Mouse (Mus musculus) hindbrain, embryonic 12.5 days (tissue): ENCODE measurements around the gene AC129217.1. TPM values are rescaled to one million over a fixed set of nuclear protein-coding genes. Genes with fewer than 3 reads are reported as not detected.

Experiments
- ATAC-seq: fragments of 200-750 bp; cut with Nextera tagmentation; 2 replicates; pipeline ENCODE4 v1.8.0; 2017; ENCODE audit warnings: moderate TSS enrichment; ENCODE audit not compliant: low FRiP score
- H3K27ac ChIP-seq: fragments of 300-500 bp; sonication (generic); 2 replicates; pipeline ENCODE4 v1.5.1; 2016; ENCODE audit warnings: mild to moderate bottlenecking
- H3K27me3 ChIP-seq: fragments of 300-500 bp; sonication (generic); 2 replicates; pipeline ENCODE4 v1.6.1; 2016; ENCODE audit warnings: mild to moderate bottlenecking
- H3K36me3 ChIP-seq: fragments of 300-500 bp; sonication (generic); 2 replicates; pipeline ENCODE4 v1.6.1; 2016; ENCODE audit warnings: mild to moderate bottlenecking
- H3K4me1 ChIP-seq: fragments of 300-500 bp; sonication (generic); 2 replicates; pipeline ENCODE4 v1.6.1; 2016
- H3K4me2 ChIP-seq: fragments of 300-500 bp; sonication (generic); replicated peaks from 2 replicates; pipeline ENCODE4 v1.6.1; 2016; ENCODE audit warnings: mild to moderate bottlenecking
- H3K4me3 ChIP-seq: fragments of 300-500 bp; sonication (generic); 2 replicates; pipeline ENCODE4 v1.5.1; 2016; ENCODE audit warnings: mild to moderate bottlenecking
- H3K9ac ChIP-seq: fragments of 300-500 bp; sonication (generic); 2 replicates; pipeline ENCODE4 v1.6.1; 2016; ENCODE audit warnings: mild to moderate bottlenecking, moderate library complexity
- H3K9me3 ChIP-seq: fragments of 300-500 bp; sonication (generic); replicated peaks from 2 replicates; pipeline ENCODE4 v1.6.1; 2016; ENCODE audit warnings: mild to moderate bottlenecking
- WGBS: fragments of 180-500 bp; shearing (Covaris S2); methylation state at CpG from one replicate; pipeline ENCODE4 v1.1.7; 2016; 5-methylcytosine and 5-hydroxymethylcytosine counted together
- polyA plus RNA-seq: library from polyadenylated mRNA; unstranded; fragments of >200 nt; fragmentation: Nextera tagmentation; extraction: Ambion mirVana; gene quantifications from 2 replicates; pipeline ENCODE4 v1.2.1, GENCODE M21; 2016

The AC129217.1 gene
- polyA plus RNA-seq: not detected in 2 replicates

DNA sequence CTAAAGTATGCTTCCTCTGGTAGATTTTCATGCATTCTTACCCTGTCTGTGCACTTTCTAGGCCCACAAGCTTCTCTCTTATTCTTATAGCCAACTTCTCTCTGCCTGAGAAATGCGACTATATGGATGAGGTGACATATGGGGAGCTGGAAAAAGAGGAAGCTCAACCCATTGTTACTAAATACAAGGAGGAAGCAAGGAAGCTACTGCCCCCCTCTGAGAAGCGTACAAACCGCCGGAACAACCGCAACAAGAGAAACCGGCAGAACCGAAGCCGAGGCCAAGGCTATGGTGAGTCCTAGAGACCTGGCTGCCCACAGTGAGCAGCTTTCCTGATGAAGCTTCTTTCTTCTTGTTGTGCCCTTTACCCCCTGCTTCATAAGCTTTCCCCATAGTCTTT lies at the start of gene AC129217.1:
Gene AC129217.1 (plus strand): TSS at position 114 of the 400 bp plus-strand sequence.
- Histone ChIP-seq H3K4me3 (no peak within 1 kb of the TSS), H3K9ac (no peak within 1 kb of the TSS), H3K9me3 (no peaks in the 10 kb centered on the region), H3K27me3 (no peaks in the 10 kb centered on the region), H3K27ac (no peak within 1 kb of the TSS), H3K4me2 (no peak within 1 kb of the TSS), H3K36me3 (peaks cover 93% of the 10 kb centered on the region), H3K4me1 (no peaks in the 10 kb centered on the region)
- WGBS: 92% methylated on average over 8 of the region's 8 CpGs
- ATAC-seq: no peak

DNA sequence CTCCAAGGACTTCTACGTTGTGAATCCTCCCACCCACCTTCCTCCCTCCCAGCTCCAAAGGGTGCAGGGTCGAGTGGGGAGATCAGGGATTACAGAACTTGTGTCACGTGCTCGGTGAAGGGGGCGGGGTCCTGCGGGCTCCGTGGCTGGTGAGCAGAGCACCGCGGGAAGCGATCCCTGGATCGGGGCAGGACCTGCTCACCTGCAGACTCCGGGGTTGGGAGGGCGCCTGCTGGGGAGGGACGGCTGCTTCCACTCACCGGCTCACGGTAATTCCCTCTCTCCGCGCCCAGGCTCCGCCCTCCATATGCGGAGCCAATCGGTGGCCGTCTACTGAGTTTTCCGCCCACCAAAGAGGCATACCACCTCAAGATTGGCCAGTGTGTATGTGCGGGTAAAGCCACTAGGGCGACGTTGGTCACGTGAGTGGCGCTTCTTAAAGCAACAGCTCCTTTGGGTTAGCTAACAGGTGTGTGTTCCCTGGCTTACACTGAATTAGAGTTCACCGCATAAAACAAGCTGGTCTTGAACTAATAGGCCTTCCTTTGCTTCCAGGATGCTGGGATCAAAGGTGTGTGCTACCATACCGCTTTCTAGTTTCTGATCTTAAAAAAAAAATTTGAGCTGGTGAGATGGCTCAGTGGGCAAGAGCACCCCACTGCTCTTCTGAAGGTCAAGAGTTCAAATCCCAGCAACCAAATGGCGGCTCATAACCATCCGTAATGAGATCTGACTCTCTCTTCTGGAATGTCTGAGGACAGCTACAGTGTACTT lies 43.4 kb upstream of the AC129217.1 start, which contains the start of gene Taf6l:
Gene Taf6l (minus strand): TSS at position 410 of the 774 bp plus-strand sequence.
- peak within 1 kb of the TSS; percentile 76 for H3K27ac ChIP-seq
- H3K4me1 ChIP-seq: peaks cover 15% of the 10 kb centered on the region
- H3K4me3 ChIP-seq: peak within 1 kb of the TSS; percentile 75
- no peaks in the 10 kb centered on the region for H3K9me3 ChIP-seq
- peak within 1 kb of the TSS; percentile 67 for H3K9ac ChIP-seq
- WGBS: under 1% methylated on average over 32 of the region's 32 CpGs
- H3K4me2 ChIP-seq: peak within 1 kb of the TSS; percentile 67
- ATAC-seq: peak; percentile 99
- H3K27me3 ChIP-seq: no peaks in the 10 kb centered on the region
- peaks cover 27% of the 10 kb centered on the region for H3K36me3 ChIP-seq

DNA sequence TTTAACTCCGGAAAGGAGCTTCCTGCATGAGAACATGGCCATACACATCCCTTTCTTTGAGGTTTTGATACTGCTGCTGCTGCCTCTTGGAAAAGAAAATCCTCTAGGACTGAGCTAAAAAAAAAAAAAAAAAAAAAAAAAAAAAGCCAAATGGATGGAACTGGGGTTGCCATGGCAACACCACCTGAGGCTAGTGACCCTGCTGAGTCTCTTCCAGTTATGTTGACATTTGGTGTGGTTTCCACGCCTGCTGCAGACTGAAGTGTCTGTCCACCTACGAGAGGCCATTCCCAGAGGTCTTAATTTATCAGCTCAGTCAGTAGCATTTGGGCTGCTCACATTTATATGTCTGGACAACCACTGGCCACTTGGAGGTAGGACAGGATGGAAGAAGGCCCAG lies 41.1 kb upstream of the AC129217.1 start:
- Histone ChIP-seq H3K36me3 (peaks cover 23% of the 10 kb centered on the region), H3K4me1 (peaks cover 15% of the 10 kb centered on the region), H3K9me3 (no peaks in the 10 kb centered on the region), H3K4me2 (no peak overlapping the region), H3K27me3 (no peaks in the 10 kb centered on the region), H3K4me3 (no peak overlapping the region), H3K27ac (peak overlapping the region; percentile 24), H3K9ac (0 out of 2 replicates have a peak overlapping the region, but pooled peaks have one; percentile 19)
- 23% methylated on average over 3 of the region's 3 CpGs for WGBS
- ATAC-seq: no peak

DNA sequence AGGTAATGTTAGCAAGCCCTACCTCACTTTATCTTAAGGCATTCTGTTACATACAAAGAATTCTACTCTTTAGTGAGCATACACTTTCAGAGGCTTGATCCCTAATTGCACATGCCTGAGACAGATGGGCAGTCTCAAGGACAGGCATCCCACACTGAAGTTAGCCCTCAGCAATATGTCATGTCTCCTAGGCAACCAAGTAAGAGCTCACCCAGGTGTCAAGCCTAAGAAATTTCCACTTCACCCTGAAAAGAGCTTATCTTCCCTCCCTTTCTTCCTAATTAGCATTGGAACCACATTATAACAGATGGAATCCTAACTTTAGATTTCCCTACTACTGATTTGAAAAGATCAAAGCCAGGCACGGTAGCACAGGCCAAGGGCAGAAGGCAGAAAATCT lies 40.4 kb upstream of the AC129217.1 start:
- no peak overlapping the region for H3K9ac ChIP-seq
- 62% methylated on average over 1 of the region's 1 CpGs for WGBS
- H3K36me3 ChIP-seq: peaks cover 25% of the 10 kb centered on the region
- peaks cover 15% of the 10 kb centered on the region for H3K4me1 ChIP-seq
- no peaks in the 10 kb centered on the region for H3K9me3 ChIP-seq
- no peak for ATAC-seq
- peak overlapping the region; percentile 24 for H3K27ac ChIP-seq
- H3K27me3 ChIP-seq: no peaks in the 10 kb centered on the region
- H3K4me3 ChIP-seq: no peak overlapping the region
- H3K4me2 ChIP-seq: no peak overlapping the region

DNA sequence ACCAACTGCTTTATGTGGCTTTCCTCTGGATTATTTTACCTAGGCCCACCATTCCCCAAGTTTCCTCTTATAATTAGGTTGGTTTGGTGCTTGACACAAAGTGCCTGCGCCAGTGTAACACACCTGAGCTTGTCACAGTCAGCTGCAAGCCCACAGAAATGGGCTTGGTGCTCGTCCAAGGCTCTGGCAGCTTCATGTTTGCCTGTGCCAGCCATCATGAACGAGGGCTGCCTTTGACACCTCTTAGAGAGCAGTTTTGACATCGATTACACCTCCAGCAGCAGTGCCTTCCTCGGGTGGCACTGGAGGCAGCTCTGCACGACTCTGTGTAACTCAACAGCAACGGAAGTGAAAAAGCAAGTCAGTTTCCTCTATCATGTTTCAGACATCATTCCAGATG lies 39.4 kb upstream of the AC129217.1 start:
- H3K9ac ChIP-seq: no peak overlapping the region
- no peak overlapping the region for H3K27ac ChIP-seq

DNA sequence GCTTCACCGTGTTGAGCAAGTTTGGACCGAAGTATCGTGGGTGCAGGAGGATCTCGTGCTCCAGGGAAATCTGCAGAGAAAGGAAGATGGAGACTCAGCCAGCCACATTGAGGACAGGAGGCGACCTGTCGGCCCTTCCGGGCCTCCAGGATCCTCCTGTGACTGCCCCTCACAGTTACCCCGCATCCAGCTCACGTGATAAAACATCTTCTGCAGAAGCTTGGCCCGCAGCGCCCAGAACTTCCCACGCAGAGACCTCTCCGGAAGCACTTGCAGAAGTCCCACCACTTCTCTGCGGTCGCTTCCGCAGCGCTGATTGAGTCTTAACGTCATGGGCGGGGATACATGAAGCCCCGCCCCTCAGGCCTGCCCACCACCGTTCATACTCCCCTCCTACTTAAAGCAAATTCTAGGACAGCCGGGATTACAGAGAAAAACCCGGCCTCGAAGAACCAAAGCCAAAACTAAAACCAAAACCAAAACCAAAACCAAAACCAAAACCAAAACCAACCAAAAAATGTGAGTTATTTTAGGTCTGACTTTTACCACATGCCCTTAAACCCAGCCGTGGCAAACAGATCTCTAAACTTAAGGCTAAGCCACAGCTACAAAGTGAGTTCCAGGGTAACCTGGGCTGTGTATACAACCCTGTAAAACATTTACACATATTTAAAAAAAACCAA lies 31.2 kb upstream of the AC129217.1 start, which contains the start of gene Polr2g:
Gene Polr2g (minus strand): TSS at position 314 of the 683 bp plus-strand sequence.
- H3K9ac ChIP-seq: peak within 1 kb of the TSS; percentile 87
- H3K27me3 ChIP-seq: no peaks in the 10 kb centered on the region
- peaks cover 22% of the 10 kb centered on the region for H3K4me1 ChIP-seq
- H3K36me3 ChIP-seq: peaks cover 23% of the 10 kb centered on the region
- 2% methylated on average over 25 of the region's 25 CpGs for WGBS
- peak within 1 kb of the TSS; percentile 94 for H3K4me2 ChIP-seq
- ATAC-seq: peak; percentile 69
- H3K9me3 ChIP-seq: no peaks in the 10 kb centered on the region
- H3K27ac ChIP-seq: peak within 1 kb of the TSS; percentile 75
- peak within 1 kb of the TSS; percentile 80 for H3K4me3 ChIP-seq

More for the DNA sequence above, 39.4 kb upstream of the AC129217.1 start:
- Histone ChIP-seq H3K4me3 (no peak overlapping the region), H3K4me2 (no peak overlapping the region), H3K36me3 (peaks cover 33% of the 10 kb centered on the region), H3K4me1 (peaks cover 14% of the 10 kb centered on the region), H3K27me3 (no peaks in the 10 kb centered on the region), H3K9me3 (no peaks in the 10 kb centered on the region)
- 87% methylated on average over 7 of the region's 7 CpGs for WGBS
- ATAC-seq: no peak

DNA sequence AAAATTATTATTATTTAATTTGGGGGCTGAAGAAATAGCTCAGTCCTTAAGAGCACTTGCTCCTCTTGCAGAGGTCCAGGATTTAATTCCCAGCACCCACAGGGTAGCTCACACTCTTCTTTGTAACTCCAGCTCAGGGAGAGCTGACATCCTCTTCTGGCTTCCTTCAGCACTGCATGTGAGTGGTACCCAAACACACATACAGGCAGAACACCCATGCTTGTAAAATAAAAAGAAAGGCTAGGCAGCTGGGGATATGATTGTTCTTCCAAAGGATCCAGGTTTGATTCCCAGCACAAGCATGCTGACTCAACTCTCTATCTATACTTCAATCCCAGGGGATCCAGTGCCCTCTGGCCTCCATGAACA lies 30.6 kb upstream of the AC129217.1 start:
- H3K4me1 ChIP-seq: peaks cover 24% of the 10 kb centered on the region
- no peaks in the 10 kb centered on the region for H3K27me3 ChIP-seq
- H3K27ac ChIP-seq: no peak overlapping the region
- peaks cover 23% of the 10 kb centered on the region for H3K36me3 ChIP-seq
- H3K9me3 ChIP-seq: no peaks in the 10 kb centered on the region
- no peak for ATAC-seq
- H3K4me2 ChIP-seq: peak overlapping the region; percentile 94; the same call in 1 of the 2 replicates
- H3K9ac ChIP-seq: no peak overlapping the region
- H3K4me3 ChIP-seq: no peak overlapping the region

DNA sequence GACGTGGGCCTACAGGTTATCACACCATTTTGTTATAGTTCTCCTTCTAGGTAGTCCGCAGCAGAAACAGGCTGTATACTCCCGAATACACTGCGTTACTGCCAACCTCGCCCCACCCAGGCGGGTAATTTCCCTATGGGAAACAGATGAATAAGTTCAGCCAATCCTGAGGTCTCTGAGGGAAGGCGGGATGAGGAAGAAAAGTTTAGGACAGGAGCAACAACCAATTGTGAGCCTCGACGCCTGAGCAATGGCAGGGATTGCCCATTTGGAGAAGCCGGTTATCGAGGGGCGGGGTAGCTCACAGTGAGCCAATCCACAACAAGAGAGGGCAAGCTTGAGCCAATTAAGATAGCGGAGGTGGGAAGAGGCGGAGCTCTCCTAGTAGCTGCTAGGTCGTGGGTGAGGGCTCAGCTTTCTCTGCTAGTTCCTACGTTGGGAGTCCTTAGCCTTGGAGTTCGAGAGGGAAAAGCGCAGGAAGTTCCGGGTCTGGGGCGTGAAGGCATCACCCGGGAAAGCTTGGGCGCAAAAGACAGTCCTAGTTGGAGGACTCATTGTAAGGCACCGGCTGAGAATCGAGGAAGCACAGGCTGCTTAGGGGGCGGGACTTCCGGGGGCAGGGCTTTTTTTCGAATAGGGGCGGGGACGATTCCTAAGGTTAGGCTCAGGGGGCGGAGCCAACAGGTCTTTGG lies 27.3 kb upstream of the AC129217.1 start, which contains the start of gene Zbtb3:
Gene Zbtb3 (plus strand): TSS at position 426 of the 692 bp plus-strand sequence.
- 0% methylated on average over 30 of the region's 30 CpGs for WGBS

DNA sequence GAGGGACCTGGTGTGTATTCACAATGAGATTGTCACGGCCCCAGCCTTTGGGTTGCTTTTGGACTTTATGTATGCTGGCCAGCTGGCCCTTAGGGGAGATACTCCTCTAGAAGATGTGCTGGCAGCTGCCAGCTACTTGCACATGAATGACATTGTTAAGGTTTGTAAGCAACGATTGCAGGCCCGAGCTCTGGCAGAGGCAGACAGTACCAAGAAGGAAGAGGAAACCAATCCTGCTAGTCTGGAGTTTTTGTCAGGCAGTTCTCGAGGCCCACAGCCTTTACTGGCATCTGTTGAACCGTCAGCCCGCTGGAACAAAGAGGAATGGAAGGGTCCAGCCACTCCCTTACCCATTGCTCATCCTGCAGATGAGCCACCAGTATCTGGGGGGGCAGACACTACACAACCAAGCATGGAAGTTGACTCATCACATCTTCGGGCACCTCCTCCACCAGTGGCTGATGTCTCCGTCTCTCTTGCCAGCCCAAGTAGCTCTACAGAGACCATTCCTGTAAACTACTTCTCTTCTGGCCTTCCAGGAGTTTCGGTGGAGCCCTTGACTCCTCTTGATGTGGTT lies 26.3 kb upstream of the AC129217.1 start:
- Histone ChIP-seq H3K4me3 (peak overlapping the region; percentile 58), H3K27ac (peak overlapping the region; percentile 37; the same call in 1 of the 2 replicates), H3K27me3 (no peaks in the 10 kb centered on the region), H3K9ac (no peak overlapping the region), H3K9me3 (no peaks in the 10 kb centered on the region), H3K36me3 (peaks cover 44% of the 10 kb centered on the region), H3K4me2 (peak overlapping the region; percentile 65), H3K4me1 (peaks cover 14% of the 10 kb centered on the region)
- ATAC-seq: no peak
- WGBS: 86% methylated on average over 9 of the region's 9 CpGs

More for the DNA sequence above, 27.3 kb upstream of the AC129217.1 start, which contains the start of gene Zbtb3:
- Histone ChIP-seq H3K9ac (peak within 1 kb of the TSS; percentile 65), H3K27me3 (no peaks in the 10 kb centered on the region), H3K27ac (peak within 1 kb of the TSS; percentile 88), H3K9me3 (no peaks in the 10 kb centered on the region), H3K36me3 (peaks cover 34% of the 10 kb centered on the region), H3K4me3 (peak within 1 kb of the TSS; percentile 58), H3K4me2 (peak within 1 kb of the TSS; percentile 65), H3K4me1 (peaks cover 21% of the 10 kb centered on the region)
- ATAC-seq: peak; percentile 99

DNA sequence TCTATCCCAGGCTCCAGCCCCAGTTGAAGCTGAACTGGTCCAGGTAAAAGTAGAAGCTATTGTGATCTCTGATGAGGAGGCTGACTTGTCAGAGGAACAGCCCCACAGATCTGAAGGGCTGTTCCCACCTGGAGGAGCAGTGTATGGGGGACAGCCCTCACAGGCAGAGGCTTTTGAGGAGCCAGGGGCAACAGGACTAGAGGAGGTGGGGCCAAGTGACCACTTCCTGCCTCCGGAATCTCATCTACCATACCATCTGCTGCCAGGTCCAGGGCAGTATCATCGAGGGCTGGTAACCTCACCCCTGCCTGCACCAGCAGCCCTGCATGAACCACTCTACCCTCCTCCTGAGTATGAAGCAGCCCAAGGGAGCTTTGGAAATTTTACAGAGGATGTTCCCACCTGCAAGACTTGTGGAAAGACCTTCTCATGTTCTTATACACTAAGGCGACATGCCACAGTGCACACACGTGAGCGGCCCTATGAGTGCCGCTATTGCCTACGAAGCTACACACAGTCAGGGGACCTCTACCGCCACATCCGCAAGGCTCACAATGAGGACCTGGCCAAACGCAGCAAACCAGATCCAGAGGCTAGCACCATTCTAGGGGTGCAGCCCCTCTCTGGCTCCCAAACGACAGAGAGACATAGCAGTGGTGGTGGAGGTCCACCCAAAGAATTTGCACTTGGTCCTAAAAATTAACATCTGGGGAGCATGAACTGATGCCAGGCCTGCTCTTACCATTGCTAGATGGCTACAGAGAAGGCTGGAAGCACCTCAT lies 25.5 kb upstream of the AC129217.1 start:
- Histone ChIP-seq H3K4me2 (no peak overlapping the region), H3K4me3 (no peak overlapping the region)

DNA sequence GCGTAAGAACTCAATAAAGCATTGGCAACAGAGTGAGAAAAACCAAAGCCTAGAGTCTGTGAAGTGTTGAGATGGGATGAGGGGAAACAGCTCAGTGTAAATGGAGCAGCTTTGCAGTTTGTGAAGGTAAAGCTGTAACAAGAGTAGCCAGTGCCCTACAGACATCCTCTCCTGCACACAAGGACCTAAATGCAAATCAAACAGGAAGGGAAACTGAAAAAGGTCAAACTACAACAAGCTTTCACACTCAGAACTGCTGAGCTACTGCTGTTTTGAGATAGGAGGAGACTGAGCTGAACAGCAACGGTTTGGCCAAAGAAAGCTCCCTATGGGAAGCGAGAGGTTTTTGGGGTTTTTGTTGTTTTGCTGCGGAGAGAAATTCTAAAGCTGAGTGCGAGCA lies 22.8 kb upstream of the AC129217.1 start:
- no peak for ATAC-seq

More for the DNA sequence above, 25.5 kb upstream of the AC129217.1 start:
- Histone ChIP-seq H3K9ac (no peak overlapping the region), H3K27me3 (no peaks in the 10 kb centered on the region), H3K9me3 (no peaks in the 10 kb centered on the region), H3K27ac (no peak overlapping the region), H3K36me3 (peaks cover 49% of the 10 kb centered on the region), H3K4me1 (peaks cover 14% of the 10 kb centered on the region)
- ATAC-seq: no peak
- WGBS: 93% methylated on average over 11 of the region's 11 CpGs

More for the DNA sequence above, 22.8 kb upstream of the AC129217.1 start:
- Histone ChIP-seq H3K4me3 (no peak overlapping the region), H3K9ac (no peak overlapping the region), H3K36me3 (peaks cover 69% of the 10 kb centered on the region), H3K27me3 (no peaks in the 10 kb centered on the region), H3K4me1 (peaks cover 10% of the 10 kb centered on the region), H3K4me2 (no peak overlapping the region), H3K9me3 (no peaks in the 10 kb centered on the region), H3K27ac (no peak overlapping the region)
- 97% methylated on average over 5 of the region's 5 CpGs for WGBS
